Mouse (Mus musculus) E14TG2a.4 (cell line): Measurements from ENCODE around the gene Emilin3.
A peak's percentile ranks its signal among the peaks of the same experiment; 100 is the strongest.

Experiments
- CTCF ChIP-seq: conservative IDR thresholded peaks from 2 replicates; pipeline ENCODE4 v1.5.1; 2014; ENCODE audit warnings: low read length
- NANOG ChIP-seq: IDR thresholded peaks from 2 replicates; pipeline ENCODE4 v1.6.1; 2014; ENCODE audit warnings: borderline replicate concordance, low read length, mixed read lengths
- POU5F1 ChIP-seq: IDR thresholded peaks from 2 replicates; pipeline ENCODE4 v1.6.1; 2014; ENCODE audit warnings: low read length, borderline replicate concordance

DNA sequence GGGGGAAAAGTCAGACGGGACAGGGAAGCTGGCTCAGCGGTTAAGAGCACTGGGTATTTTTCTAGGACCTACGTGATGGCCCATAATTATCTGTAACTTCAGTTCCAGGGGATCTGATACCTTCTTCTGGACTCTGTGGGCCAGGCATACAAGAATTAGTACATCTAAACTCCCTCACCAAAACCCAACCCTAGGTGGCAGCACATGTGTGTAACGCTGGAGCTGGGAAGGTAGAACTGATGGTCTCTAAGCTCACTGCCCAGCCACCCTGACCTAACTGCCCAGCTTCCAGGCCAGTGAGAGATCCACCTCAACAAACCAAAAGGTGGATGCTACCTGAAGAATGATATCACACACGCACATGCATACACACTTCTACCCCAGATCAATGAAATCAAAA lies 46.6 kb upstream of the Emilin3 start:
- TF ChIP-seq CTCF (peak; percentile 25; the same call in 1 of the 2 replicates), POU5F1 (no peak), NANOG (no peak)
